Mouse (Mus musculus): Measurements from ENCODE around the gene Nfatc3. TPM values are rescaled to one million over a fixed set of nuclear protein-coding genes. Genes with fewer than 3 reads are reported as not detected.

Nfatc3 gene
- polyA plus RNA-seq, 1 experiment from 2014 or later, result 4.3 TPM

- ATAC-seq (replicated peaks; ENCODE audit: extremely low read depth, insufficient read depth, low FRiP score), result no peak
- Histone ChIP-seq H3K36me3 (ENCODE audit: control insufficient read depth, insufficient read depth) (peaks cover 14% of the 10 kb centered on the region), H3K27me3 (ENCODE audit: control insufficient read depth, insufficient read depth, low read length) (no peaks in the 10 kb centered on the region), H3K9ac (ENCODE audit: low read length) (no peak overlapping the region), H3K4me2 (ENCODE audit: low read depth, low read length) (no peak overlapping the region), H3K4me3 (ENCODE audit: low read length) (no peak overlapping the region), H3K27ac (ENCODE audit: low read length) (no peak overlapping the region), H3K4me1 (ENCODE audit: control insufficient read depth, insufficient read depth, low read length) (no peaks in the 10 kb centered on the region), H3K9me3 (replicated peaks; ENCODE audit: control insufficient read depth, low read length) (no peaks in the 10 kb centered on the region)
- 86% methylated on average over 4 of the region's 4 CpGs for WGBS
These were observed 43.7 kb downstream of the Nfatc3 start for GRCm38 (mm10) chr8:106102321-106102720.

GRCm38 (mm10) chr8:106103888-106104287 is 45.2 kb downstream of the Nfatc3 start:
- ATAC-seq (replicated peaks; ENCODE audit: extremely low read depth, insufficient read depth, low FRiP score), result no peak
- Histone ChIP-seq H3K27ac (ENCODE audit: low read length) (no peak overlapping the region), H3K9me3 (replicated peaks; ENCODE audit: control insufficient read depth, low read length) (no peaks in the 10 kb centered on the region), H3K36me3 (ENCODE audit: control insufficient read depth, insufficient read depth) (peaks cover 24% of the 10 kb centered on the region), H3K27me3 (ENCODE audit: control insufficient read depth, insufficient read depth, low read length) (no peaks in the 10 kb centered on the region), H3K4me2 (ENCODE audit: low read depth, low read length) (no peak overlapping the region), H3K4me1 (ENCODE audit: control insufficient read depth, insufficient read depth, low read length) (no peaks in the 10 kb centered on the region), H3K9ac (ENCODE audit: low read length) (no peak overlapping the region), H3K4me3 (ENCODE audit: low read length) (no peak overlapping the region)
- WGBS, result 78% methylated on average over 2 of the region's 2 CpGs

- Histone ChIP-seq H3K4me1 (ENCODE audit: control insufficient read depth, insufficient read depth, low read length) (no peaks in the 10 kb centered on the region), H3K27me3 (ENCODE audit: control insufficient read depth, insufficient read depth, low read length) (no peaks in the 10 kb centered on the region), H3K9ac (ENCODE audit: low read length) (no peak overlapping the region), H3K4me2 (ENCODE audit: low read depth, low read length) (no peak overlapping the region), H3K36me3 (ENCODE audit: control insufficient read depth, insufficient read depth) (peaks cover 25% of the 10 kb centered on the region), H3K9me3 (replicated peaks; ENCODE audit: control insufficient read depth, low read length) (no peaks in the 10 kb centered on the region), H3K27ac (ENCODE audit: low read length) (no peak overlapping the region), H3K4me3 (ENCODE audit: low read length) (no peak overlapping the region)
- 78% methylated on average over 1 of the region's 1 CpGs for WGBS
- ATAC-seq (replicated peaks; ENCODE audit: extremely low read depth, insufficient read depth, low FRiP score), result no peak
These were observed 47.6 kb downstream of the Nfatc3 start for GRCm38 (mm10) chr8:106106193-106106592.

- peaks cover 24% of the 10 kb centered on the region for H3K36me3 ChIP-seq (ENCODE audit: control insufficient read depth, insufficient read depth)
- H3K4me1 ChIP-seq (ENCODE audit: control insufficient read depth, insufficient read depth, low read length), result no peaks in the 10 kb centered on the region
- WGBS, result 95% methylated on average over 4 of the region's 4 CpGs
These were observed 49.4 kb downstream of the Nfatc3 start for GRCm38 (mm10) chr8:106108080-106108479.

GRCm38 (mm10) chr8:106108729-106109128 is 50.1 kb downstream of the Nfatc3 start:
- no peak for ATAC-seq (replicated peaks; ENCODE audit: extremely low read depth, insufficient read depth, low FRiP score)
- Histone ChIP-seq H3K4me2 (ENCODE audit: low read depth, low read length) (no peak overlapping the region), H3K9ac (ENCODE audit: low read length) (no peak overlapping the region)

More at GRCm38 (mm10) chr8:106108080-106108479, 49.4 kb downstream of the Nfatc3 start:
- Histone ChIP-seq H3K9ac (ENCODE audit: low read length) (no peak overlapping the region), H3K27ac (ENCODE audit: low read length) (no peak overlapping the region), H3K27me3 (ENCODE audit: control insufficient read depth, insufficient read depth, low read length) (no peaks in the 10 kb centered on the region), H3K9me3 (replicated peaks; ENCODE audit: control insufficient read depth, low read length) (no peaks in the 10 kb centered on the region), H3K4me2 (ENCODE audit: low read depth, low read length) (no peak overlapping the region), H3K4me3 (ENCODE audit: low read length) (no peak overlapping the region)
- ATAC-seq (replicated peaks; ENCODE audit: extremely low read depth, insufficient read depth, low FRiP score), result no peak

GRCm38 (mm10) chr8:106112041-106112440 is 53.4 kb downstream of the Nfatc3 start:
- no peaks in the 10 kb centered on the region for H3K9me3 ChIP-seq (replicated peaks; ENCODE audit: control insufficient read depth, low read length)
- no peak overlapping the region for H3K4me3 ChIP-seq (ENCODE audit: low read length)
- no peaks in the 10 kb centered on the region for H3K4me1 ChIP-seq (ENCODE audit: control insufficient read depth, insufficient read depth, low read length)
- H3K9ac ChIP-seq (ENCODE audit: low read length), result no peak overlapping the region
- no peak overlapping the region for H3K4me2 ChIP-seq (ENCODE audit: low read depth, low read length)
- ATAC-seq (replicated peaks; ENCODE audit: extremely low read depth, insufficient read depth, low FRiP score), result no peak
- H3K27ac ChIP-seq (ENCODE audit: low read length), result peak overlapping the region; percentile 33; the same call in 1 of the 2 replicates
- no peaks in the 10 kb centered on the region for H3K27me3 ChIP-seq (ENCODE audit: control insufficient read depth, insufficient read depth, low read length)
- H3K36me3 ChIP-seq (ENCODE audit: control insufficient read depth, insufficient read depth), result peaks cover 26% of the 10 kb centered on the region
- WGBS, result 62% methylated on average over 2 of the region's 2 CpGs

More at GRCm38 (mm10) chr8:106108729-106109128, 50.1 kb downstream of the Nfatc3 start:
- Histone ChIP-seq H3K27ac (ENCODE audit: low read length) (no peak overlapping the region), H3K4me3 (ENCODE audit: low read length) (no peak overlapping the region), H3K9me3 (replicated peaks; ENCODE audit: control insufficient read depth, low read length) (no peaks in the 10 kb centered on the region), H3K36me3 (ENCODE audit: control insufficient read depth, insufficient read depth) (peaks cover 24% of the 10 kb centered on the region), H3K27me3 (ENCODE audit: control insufficient read depth, insufficient read depth, low read length) (no peaks in the 10 kb centered on the region), H3K4me1 (ENCODE audit: control insufficient read depth, insufficient read depth, low read length) (no peaks in the 10 kb centered on the region)
- WGBS, result 95% methylated on average over 3 of the region's 3 CpGs

- no peaks in the 10 kb centered on the region for H3K9me3 ChIP-seq (replicated peaks; ENCODE audit: control insufficient read depth, low read length)
- H3K27ac ChIP-seq (ENCODE audit: low read length), result no peak overlapping the region
- H3K4me2 ChIP-seq (ENCODE audit: low read depth, low read length), result no peak overlapping the region
- peaks cover 26% of the 10 kb centered on the region for H3K36me3 ChIP-seq (ENCODE audit: control insufficient read depth, insufficient read depth)
- 63% methylated on average over 1 of the region's 1 CpGs for WGBS
- no peak overlapping the region for H3K4me3 ChIP-seq (ENCODE audit: low read length)
- peak; percentile 73 for ATAC-seq (replicated peaks; ENCODE audit: extremely low read depth, insufficient read depth, low FRiP score)
- H3K27me3 ChIP-seq (ENCODE audit: control insufficient read depth, insufficient read depth, low read length), result no peaks in the 10 kb centered on the region
- no peak overlapping the region for H3K9ac ChIP-seq (ENCODE audit: low read length)
- no peaks in the 10 kb centered on the region for H3K4me1 ChIP-seq (ENCODE audit: control insufficient read depth, insufficient read depth, low read length)
These were observed 53.9 kb downstream of the Nfatc3 start for GRCm38 (mm10) chr8:106112514-106112913.

- no peaks in the 10 kb centered on the region for H3K9me3 ChIP-seq (replicated peaks; ENCODE audit: control insufficient read depth, low read length)
- no peak overlapping the region for H3K9ac ChIP-seq (ENCODE audit: low read length)
- WGBS, result 93% methylated on average over 3 of the region's 3 CpGs
- no peak overlapping the region for H3K4me3 ChIP-seq (ENCODE audit: low read length)
- H3K4me2 ChIP-seq (ENCODE audit: low read depth, low read length), result no peak overlapping the region
- H3K4me1 ChIP-seq (ENCODE audit: control insufficient read depth, insufficient read depth, low read length), result no peaks in the 10 kb centered on the region
- ATAC-seq (replicated peaks; ENCODE audit: extremely low read depth, insufficient read depth, low FRiP score), result no peak
- H3K36me3 ChIP-seq (ENCODE audit: control insufficient read depth, insufficient read depth), result peaks cover 7% of the 10 kb centered on the region; the same call in 1 of the 2 replicates
- H3K27me3 ChIP-seq (ENCODE audit: control insufficient read depth, insufficient read depth, low read length), result no peaks in the 10 kb centered on the region
- no peak overlapping the region for H3K27ac ChIP-seq (ENCODE audit: low read length)
These were observed 57.3 kb downstream of the Nfatc3 start for GRCm38 (mm10) chr8:106115897-106116296.

GRCm38 (mm10) chr8:106123443-106123842 is 64.8 kb downstream of the Nfatc3 start:
- H3K9ac ChIP-seq (ENCODE audit: low read length), result no peak overlapping the region
- no peak overlapping the region for H3K27ac ChIP-seq (ENCODE audit: low read length)
- WGBS, result 80% methylated on average over 3 of the region's 3 CpGs
- ATAC-seq (replicated peaks; ENCODE audit: extremely low read depth, insufficient read depth, low FRiP score), result no peak
- H3K36me3 ChIP-seq (ENCODE audit: control insufficient read depth, insufficient read depth), result peaks cover 6% of the 10 kb centered on the region
- H3K27me3 ChIP-seq (ENCODE audit: control insufficient read depth, insufficient read depth, low read length), result no peaks in the 10 kb centered on the region
- no peaks in the 10 kb centered on the region for H3K4me1 ChIP-seq (ENCODE audit: control insufficient read depth, insufficient read depth, low read length)
- no peak overlapping the region for H3K4me3 ChIP-seq (ENCODE audit: low read length)
- H3K9me3 ChIP-seq (replicated peaks; ENCODE audit: control insufficient read depth, low read length), result no peaks in the 10 kb centered on the region
- H3K4me2 ChIP-seq (ENCODE audit: low read depth, low read length), result no peak overlapping the region

Data from heart, embryonic 16.5 days (tissue).